Mouse (Mus musculus) megakaryocyte, embryonic 14.5 days (primary cell): ENCODE data around the gene Foxj1.

ENCODE experiments used
- FLI1 ChIP-seq: IDR thresholded peaks from 2 replicates; pipeline ENCODE4 v1.6.1; 2012; ENCODE audit warnings: low read length, inconsistent platforms, mixed read lengths
- GATA1 ChIP-seq: IDR thresholded peaks from 3 replicates; pipeline ENCODE4 v1.6.1; 2012; ENCODE audit warnings: mixed read lengths, low read length, inconsistent platforms, borderline replicate concordance

GRCm38 (mm10) chr11:116307762-116308531, 27.3 kb downstream of the Foxj1 start:
- no peak for TF ChIP-seq GATA1
- no peak for TF ChIP-seq FLI1
